Mouse (Mus musculus): ENCODE data around the gene Ppp1r1b. TPM values are rescaled to one million over a fixed set of nuclear protein-coding genes. Genes with fewer than 3 reads are reported as not detected.

Gene Ppp1r1b
- 2.4 and 2.9 TPM in 2 replicates for polyA plus RNA-seq (2015; fragmentation: Nextera tagmentation; extraction: Ambion mirVana)

- Histone ChIP-seq H3K4me3 (ENCODE audit: low read depth, low read length) (peak within 1 kb of the TSS; percentile 67), H3K27me3 (ENCODE audit: control insufficient read depth, insufficient read depth, low read depth, low read length) (peaks cover 62% of the 10 kb centered on the region)
Observed at GRCm38 (mm10) chr11:98348083-98348961, at the start of gene Ppp1r1b. Gene Ppp1r1b, plus strand, starts transcription at chr11:98348404.

GRCm38 (mm10) chr11:98298484-98299205, 49.6 kb upstream of the Ppp1r1b start:
- Histone ChIP-seq H3K27me3 (ENCODE audit: control insufficient read depth, insufficient read depth, low read depth, low read length) (peaks cover 8% of the 10 kb centered on the region), H3K36me3 (ENCODE audit: control insufficient read depth, insufficient read depth, low read length) (no peaks in the 10 kb centered on the region), H3K4me3 (ENCODE audit: low read depth, low read length) (no peak overlapping the region), H3K9me3 (replicated peaks; ENCODE audit: control insufficient read depth, low read length, poor library complexity, severe bottlenecking) (no peaks in the 10 kb centered on the region), H3K4me2 (ENCODE audit: low read length) (no peak overlapping the region), H3K9ac (ENCODE audit: low read depth, low read length) (no peak overlapping the region), H3K27ac (ENCODE audit: low read length) (no peak overlapping the region), H3K4me1 (ENCODE audit: control insufficient read depth, insufficient read depth, low read length) (peaks cover 31% of the 10 kb centered on the region)
- ATAC-seq = no peak
- 4% methylated on average over 10 of the region's 10 CpGs for WGBS

More at GRCm38 (mm10) chr11:98348083-98348961, at the start of gene Ppp1r1b:
- Histone ChIP-seq H3K9ac (ENCODE audit: low read depth, low read length) (peak within 1 kb of the TSS; percentile 70), H3K9me3 (replicated peaks; ENCODE audit: control insufficient read depth, low read length, poor library complexity, severe bottlenecking) (no peaks in the 10 kb centered on the region), H3K4me2 (ENCODE audit: low read length) (peak within 1 kb of the TSS; percentile 100), H3K4me1 (ENCODE audit: control insufficient read depth, insufficient read depth, low read length) (peaks cover 15% of the 10 kb centered on the region), H3K27ac (ENCODE audit: low read length) (no peak within 1 kb of the TSS), H3K36me3 (ENCODE audit: control insufficient read depth, insufficient read depth, low read length) (no peaks in the 10 kb centered on the region)
- peak; percentile 71 for ATAC-seq
- under 1% methylated on average over 39 of the region's 55 CpGs for WGBS

- H3K9me3 ChIP-seq (replicated peaks; ENCODE audit: control insufficient read depth, low read length, poor library complexity, severe bottlenecking) = no peaks in the 10 kb centered on the region
- H3K4me3 ChIP-seq (ENCODE audit: low read depth, low read length) = no peak overlapping the region; the same call in 1 of the 2 replicates
- H3K4me2 ChIP-seq (ENCODE audit: low read length) = peak overlapping the region; percentile 26; the same call in 1 of the 2 replicates
- no peak; the same call in 1 of the 2 replicates for ATAC-seq
- H3K27ac ChIP-seq (ENCODE audit: low read length) = no peak overlapping the region
- 2% methylated on average over 25 of the region's 26 CpGs for WGBS
- H3K4me1 ChIP-seq (ENCODE audit: control insufficient read depth, insufficient read depth, low read length) = peaks cover 4% of the 10 kb centered on the region; the same call in 1 of the 2 replicates
- H3K27me3 ChIP-seq (ENCODE audit: control insufficient read depth, insufficient read depth, low read depth, low read length) = peaks cover 78% of the 10 kb centered on the region
- H3K36me3 ChIP-seq (ENCODE audit: control insufficient read depth, insufficient read depth, low read length) = no peaks in the 10 kb centered on the region
- 0 out of 2 replicates have a peak overlapping the region, but pooled peaks have one; percentile 26 for H3K9ac ChIP-seq (ENCODE audit: low read depth, low read length)
Observed at GRCm38 (mm10) chr11:98313790-98314323, 34.3 kb upstream of the Ppp1r1b start.

- 3% methylated on average over 7 of the region's 7 CpGs for WGBS
- no peaks in the 10 kb centered on the region for H3K36me3 ChIP-seq (ENCODE audit: control insufficient read depth, insufficient read depth, low read length)
- no peak overlapping the region for H3K9ac ChIP-seq (ENCODE audit: low read depth, low read length)
- H3K27me3 ChIP-seq (ENCODE audit: control insufficient read depth, insufficient read depth, low read depth, low read length) = peaks cover 74% of the 10 kb centered on the region
- H3K4me1 ChIP-seq (ENCODE audit: control insufficient read depth, insufficient read depth, low read length) = peaks cover 4% of the 10 kb centered on the region; the same call in 1 of the 2 replicates
- no peak overlapping the region for H3K4me3 ChIP-seq (ENCODE audit: low read depth, low read length)
- no peaks in the 10 kb centered on the region for H3K9me3 ChIP-seq (replicated peaks; ENCODE audit: control insufficient read depth, low read length, poor library complexity, severe bottlenecking)
- H3K4me2 ChIP-seq (ENCODE audit: low read length) = no peak overlapping the region
- no peak for ATAC-seq
- no peak overlapping the region for H3K27ac ChIP-seq (ENCODE audit: low read length)
Observed at GRCm38 (mm10) chr11:98317479-98317878, 30.7 kb upstream of the Ppp1r1b start.

- peaks cover 79% of the 10 kb centered on the region for H3K27me3 ChIP-seq (ENCODE audit: control insufficient read depth, insufficient read depth, low read depth, low read length)
- H3K4me3 ChIP-seq (ENCODE audit: low read depth, low read length) = no peak overlapping the region
- under 1% methylated on average over 14 of the region's 14 CpGs for WGBS
- no peak for ATAC-seq
- H3K4me1 ChIP-seq (ENCODE audit: control insufficient read depth, insufficient read depth, low read length) = peaks cover 4% of the 10 kb centered on the region; the same call in 1 of the 2 replicates
- no peak overlapping the region for H3K27ac ChIP-seq (ENCODE audit: low read length)
- H3K9me3 ChIP-seq (replicated peaks; ENCODE audit: control insufficient read depth, low read length, poor library complexity, severe bottlenecking) = no peaks in the 10 kb centered on the region
- H3K4me2 ChIP-seq (ENCODE audit: low read length) = no peak overlapping the region
- H3K36me3 ChIP-seq (ENCODE audit: control insufficient read depth, insufficient read depth, low read length) = no peaks in the 10 kb centered on the region
- no peak overlapping the region for H3K9ac ChIP-seq (ENCODE audit: low read depth, low read length)
Observed at GRCm38 (mm10) chr11:98318421-98319116, 29.6 kb upstream of the Ppp1r1b start.

- no peak overlapping the region for H3K4me2 ChIP-seq (ENCODE audit: low read length)
Observed at GRCm38 (mm10) chr11:98319120-98319519, 29.1 kb upstream of the Ppp1r1b start.

GRCm38 (mm10) chr11:98319544-98319943, 28.7 kb upstream of the Ppp1r1b start:
- Histone ChIP-seq H3K4me2 (ENCODE audit: low read length) (no peak overlapping the region), H3K36me3 (ENCODE audit: control insufficient read depth, insufficient read depth, low read length) (no peaks in the 10 kb centered on the region), H3K27ac (ENCODE audit: low read length) (no peak overlapping the region), H3K9ac (ENCODE audit: low read depth, low read length) (no peak overlapping the region), H3K27me3 (ENCODE audit: control insufficient read depth, insufficient read depth, low read depth, low read length) (peaks cover 80% of the 10 kb centered on the region), H3K4me1 (ENCODE audit: control insufficient read depth, insufficient read depth, low read length) (no peaks in the 10 kb centered on the region), H3K4me3 (ENCODE audit: low read depth, low read length) (no peak overlapping the region), H3K9me3 (replicated peaks; ENCODE audit: control insufficient read depth, low read length, poor library complexity, severe bottlenecking) (no peaks in the 10 kb centered on the region)
- ATAC-seq = no peak
- 10% methylated on average over 4 of the region's 4 CpGs for WGBS

More at GRCm38 (mm10) chr11:98319120-98319519, 29.1 kb upstream of the Ppp1r1b start:
- ATAC-seq = no peak
- Histone ChIP-seq H3K4me1 (ENCODE audit: control insufficient read depth, insufficient read depth, low read length) (no peaks in the 10 kb centered on the region), H3K9me3 (replicated peaks; ENCODE audit: control insufficient read depth, low read length, poor library complexity, severe bottlenecking) (no peaks in the 10 kb centered on the region), H3K27ac (ENCODE audit: low read length) (no peak overlapping the region), H3K4me3 (ENCODE audit: low read depth, low read length) (no peak overlapping the region), H3K27me3 (ENCODE audit: control insufficient read depth, insufficient read depth, low read depth, low read length) (peaks cover 80% of the 10 kb centered on the region), H3K36me3 (ENCODE audit: control insufficient read depth, insufficient read depth, low read length) (no peaks in the 10 kb centered on the region), H3K9ac (ENCODE audit: low read depth, low read length) (no peak overlapping the region)
- 2% methylated on average over 15 of the region's 15 CpGs for WGBS

GRCm38 (mm10) chr11:98319944-98320343, 28.3 kb upstream of the Ppp1r1b start:
- ATAC-seq = no peak
- Histone ChIP-seq H3K4me2 (ENCODE audit: low read length) (no peak overlapping the region), H3K27me3 (ENCODE audit: control insufficient read depth, insufficient read depth, low read depth, low read length) (peaks cover 84% of the 10 kb centered on the region), H3K9ac (ENCODE audit: low read depth, low read length) (no peak overlapping the region), H3K9me3 (replicated peaks; ENCODE audit: control insufficient read depth, low read length, poor library complexity, severe bottlenecking) (no peaks in the 10 kb centered on the region), H3K27ac (ENCODE audit: low read length) (no peak overlapping the region), H3K4me1 (ENCODE audit: control insufficient read depth, insufficient read depth, low read length) (no peaks in the 10 kb centered on the region), H3K36me3 (ENCODE audit: control insufficient read depth, insufficient read depth, low read length) (no peaks in the 10 kb centered on the region), H3K4me3 (ENCODE audit: low read depth, low read length) (no peak overlapping the region)
- WGBS = 4% methylated on average over 2 of the region's 2 CpGs

Data from midbrain, embryonic 16.5 days (tissue).